Mouse (Mus musculus) NIH3T3 (cell line): ENCODE results near the gene Klf13.

Source experiments
- DNase-seq: peaks from one replicate; pipeline ENCODE4 v3.0.0-alpha.2; 2012; ENCODE audit warnings: low read depth

Gene Klf13

GRCm38 (mm10) chr7:63925413-63926360 lies 13.0 kb downstream of the Klf13 start:
- no peak for DNase-seq

GRCm38 (mm10) chr7:63924747-63925412 lies 13.8 kb downstream of the Klf13 start:
- peak; percentile 83 for DNase-seq

GRCm38 (mm10) chr7:63924151-63924550 lies 14.6 kb downstream of the Klf13 start:
- DNase-seq: no peak

DNA sequence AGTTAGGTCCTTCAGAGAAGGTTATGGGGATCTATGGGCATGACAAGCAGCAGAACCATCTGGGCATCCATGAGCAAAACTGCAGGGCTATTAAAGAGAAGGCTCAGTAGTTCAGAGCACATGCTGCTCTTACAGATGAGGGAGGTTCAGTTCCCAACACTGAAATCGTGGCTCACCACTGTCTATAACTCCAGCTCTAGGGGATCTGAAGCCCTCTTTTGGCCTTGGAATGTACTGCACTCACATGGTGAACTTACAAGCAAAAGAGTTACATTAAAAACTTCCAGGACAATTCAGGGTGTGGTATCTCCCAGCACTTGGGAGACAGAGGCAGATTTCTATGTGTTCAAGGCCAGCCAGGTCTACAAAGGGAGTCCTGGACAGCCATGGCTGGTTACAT lies 15.7 kb downstream of the Klf13 start:
- no peak for DNase-seq

GRCm38 (mm10) chr7:63922571-63922970 lies 16.1 kb downstream of the Klf13 start:
- no peak for DNase-seq

GRCm38 (mm10) chr7:63921909-63922562 lies 16.7 kb downstream of the Klf13 start:
- DNase-seq: no peak

DNA sequence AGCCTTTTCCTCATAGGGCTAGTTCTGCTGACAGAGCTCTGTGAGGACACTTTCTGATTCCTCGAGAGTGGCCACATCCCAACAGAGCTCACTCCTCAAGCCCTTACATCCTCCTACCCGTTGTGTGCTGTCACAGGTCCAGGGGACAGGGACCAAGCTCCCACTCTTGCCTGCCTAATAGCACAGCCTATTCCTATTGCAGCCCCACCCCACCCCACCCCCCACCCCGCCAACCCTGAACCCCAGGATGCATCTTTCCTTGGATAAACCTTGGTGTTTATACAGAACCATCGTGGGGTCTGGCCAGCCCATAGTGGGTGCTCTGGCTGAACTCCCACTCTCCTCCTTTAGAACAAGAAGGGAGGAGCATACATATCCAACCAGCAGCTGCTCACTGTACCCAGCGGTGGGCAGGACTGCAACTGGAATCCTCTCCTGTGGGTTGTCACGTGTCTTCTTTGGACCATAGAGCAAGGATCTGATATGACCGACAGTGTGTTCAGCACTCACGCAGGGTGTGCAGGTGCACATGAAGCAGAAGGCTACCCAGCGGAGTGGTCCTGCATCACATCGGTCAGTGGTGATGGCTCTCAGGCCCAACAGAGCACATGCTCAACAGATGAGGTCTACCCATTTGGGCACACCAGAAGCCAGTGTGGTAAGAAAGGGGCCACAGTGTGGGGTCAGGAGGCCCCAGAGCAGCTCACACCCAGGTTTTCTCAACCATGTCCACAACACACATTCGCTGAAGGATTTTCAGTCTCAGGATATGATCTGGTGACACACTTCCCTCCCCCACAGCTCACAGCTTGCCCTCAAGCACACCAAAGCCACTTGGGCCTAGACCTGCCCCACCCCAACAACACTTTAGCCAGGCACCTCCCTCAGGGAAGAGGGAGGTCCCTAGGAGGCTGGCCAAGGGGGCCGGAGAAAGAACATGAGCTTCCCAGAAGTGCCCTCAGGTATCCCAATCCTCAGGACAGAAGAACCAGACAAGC lies 19.6 kb downstream of the Klf13 start:
- DNase-seq: no peak

GRCm38 (mm10) chr7:63917693-63918092 lies 21.0 kb downstream of the Klf13 start:
- DNase-seq: no peak

DNA sequence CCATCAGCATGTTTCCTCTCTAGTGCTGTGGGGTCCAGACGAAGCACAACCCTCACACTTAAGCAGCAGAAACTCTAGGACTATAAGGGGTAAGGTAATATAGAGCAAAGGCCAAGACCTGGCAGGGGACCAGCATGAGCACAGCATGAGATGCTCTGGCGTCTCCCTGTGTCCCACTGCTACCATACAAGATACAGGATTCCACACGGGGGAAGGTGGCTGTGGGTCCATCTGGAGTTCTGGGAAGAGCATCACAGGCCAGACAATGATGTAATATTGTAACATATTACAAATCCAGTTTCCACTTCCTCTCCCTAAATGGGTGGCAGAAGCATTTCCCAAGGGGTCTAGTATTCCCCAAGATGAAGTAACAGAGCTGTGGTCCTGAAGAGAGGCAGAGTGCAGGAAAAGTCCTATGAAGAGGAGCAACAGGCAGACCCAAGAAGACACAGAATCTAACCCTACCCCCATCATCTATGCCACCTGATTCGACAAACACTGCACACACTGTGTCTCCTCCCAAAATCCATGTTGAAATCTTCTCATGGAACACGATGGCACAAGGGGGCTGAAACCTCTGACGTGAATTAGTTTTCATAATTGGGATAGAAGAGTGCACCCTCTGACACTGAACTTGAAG lies 22.3 kb downstream of the Klf13 start, which contains the start of gene E030018B13Rik:
TSS of gene E030018B13Rik (plus strand) at position 590 of the 640 bp plus-strand sequence.
- no peak for DNase-seq

- DNase-seq: no peak
Measured at GRCm38 (mm10) chr7:63914891-63915290, 23.8 kb downstream of the Klf13 start.

DNA sequence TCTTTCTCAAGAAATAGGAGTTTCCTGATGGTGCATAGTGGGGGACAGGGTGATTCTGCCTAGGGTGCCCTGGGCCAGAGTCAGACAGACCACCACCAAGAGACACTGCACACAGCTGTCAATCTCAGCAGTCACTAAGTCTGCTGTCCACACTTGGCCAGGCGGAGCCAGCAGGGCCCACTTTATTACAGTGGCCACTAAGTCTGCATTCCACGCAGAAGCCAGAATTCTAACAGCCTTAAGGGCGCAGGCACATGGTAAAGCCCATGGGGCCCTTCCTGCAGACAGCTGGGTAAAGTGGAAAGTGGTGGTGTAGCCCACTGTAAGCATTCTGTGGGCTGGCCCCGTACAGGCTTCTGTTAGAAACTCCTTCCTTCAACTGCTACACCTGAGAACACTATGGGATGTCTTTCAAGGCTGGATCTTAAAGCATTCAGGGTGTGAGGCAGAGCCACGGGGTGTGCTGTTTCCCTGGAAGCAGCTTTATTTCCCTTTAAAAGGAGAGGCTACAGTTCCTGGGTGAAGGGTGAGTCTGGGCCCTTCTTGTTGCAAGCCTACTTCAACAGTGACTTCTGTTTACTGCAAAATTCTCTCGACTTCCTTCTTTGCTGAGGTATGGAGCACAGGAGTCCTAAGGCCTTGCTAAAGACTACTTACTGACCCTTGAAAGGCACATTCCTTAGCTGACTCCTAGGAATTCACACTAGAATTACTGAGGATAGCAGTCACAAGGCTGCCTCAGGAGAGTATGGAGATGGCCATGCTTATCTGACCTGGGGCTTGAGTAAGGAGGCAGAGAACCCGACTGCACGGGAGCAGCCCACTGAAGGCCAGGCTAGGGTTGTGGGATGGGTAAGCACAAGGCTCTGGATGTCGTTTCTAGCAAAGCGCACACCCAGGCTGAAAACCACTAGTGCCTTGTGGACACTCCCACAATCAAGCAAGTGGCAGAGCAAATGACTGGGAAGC lies 24.7 kb downstream of the Klf13 start:
- DNase-seq: no peak

DNA sequence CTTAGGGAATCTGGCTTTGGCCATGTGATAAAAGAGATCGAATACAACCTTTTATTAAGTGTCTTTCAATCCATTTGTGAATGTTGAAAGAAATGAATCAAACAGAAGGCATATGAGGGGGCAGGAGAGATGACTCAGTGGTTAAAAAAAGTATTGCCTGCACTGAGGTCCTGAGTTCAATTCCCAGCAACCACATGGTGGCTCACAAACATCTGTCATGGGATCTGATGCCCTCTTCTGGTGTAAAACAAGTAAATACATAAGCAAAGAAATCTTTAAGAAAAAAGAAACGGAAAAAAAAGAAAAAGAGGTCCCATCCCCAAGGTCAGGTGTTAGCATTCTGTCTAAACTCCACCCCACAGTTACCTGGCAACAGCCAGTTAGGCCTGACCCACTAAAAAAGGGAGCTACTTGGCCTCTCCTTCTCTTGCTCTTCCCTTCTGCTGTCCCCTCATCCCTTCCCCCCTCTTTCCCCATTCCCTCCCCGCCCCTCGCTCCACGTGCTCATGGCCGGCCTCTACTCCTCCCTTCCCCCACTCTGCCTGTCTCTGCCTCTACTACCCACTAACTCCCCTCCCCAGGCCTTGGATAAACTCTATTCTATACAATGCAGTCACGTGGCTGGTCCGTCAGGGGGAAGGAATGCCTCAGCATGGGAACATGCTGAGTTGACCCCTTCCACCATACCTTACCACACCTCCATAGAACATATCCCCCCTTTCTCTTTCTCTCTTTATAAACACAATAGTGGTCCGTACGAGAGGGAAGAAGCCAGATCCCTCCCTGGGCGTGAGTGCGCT lies 25.6 kb downstream of the Klf13 start:
- no peak for DNase-seq

GRCm38 (mm10) chr7:63912234-63912810 lies 26.4 kb downstream of the Klf13 start:
- DNase-seq: no peak

- DNase-seq: peak; percentile 60
Measured at GRCm38 (mm10) chr7:63911383-63912233, 27.1 kb downstream of the Klf13 start.

DNA sequence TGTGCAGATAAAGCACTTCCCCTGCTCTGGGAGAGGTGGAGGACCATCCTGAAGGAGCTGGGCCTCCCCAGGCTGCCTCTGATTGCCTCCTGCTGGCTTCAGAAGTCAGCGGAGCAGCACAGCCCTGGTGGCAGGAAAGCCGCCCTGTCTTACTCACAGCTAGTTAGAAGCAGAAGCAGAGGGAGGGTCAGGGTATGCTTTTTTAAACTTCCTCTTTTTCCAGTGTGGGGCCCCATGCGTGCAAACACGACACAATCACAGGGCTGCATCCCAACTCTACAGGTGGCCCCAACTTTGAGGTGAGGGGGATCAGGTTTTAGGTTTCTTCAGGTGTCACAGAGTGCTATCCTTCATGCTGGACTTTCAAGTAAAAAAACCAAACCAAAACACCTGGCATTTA lies 27.8 kb downstream of the Klf13 start:
- no peak for DNase-seq

DNA sequence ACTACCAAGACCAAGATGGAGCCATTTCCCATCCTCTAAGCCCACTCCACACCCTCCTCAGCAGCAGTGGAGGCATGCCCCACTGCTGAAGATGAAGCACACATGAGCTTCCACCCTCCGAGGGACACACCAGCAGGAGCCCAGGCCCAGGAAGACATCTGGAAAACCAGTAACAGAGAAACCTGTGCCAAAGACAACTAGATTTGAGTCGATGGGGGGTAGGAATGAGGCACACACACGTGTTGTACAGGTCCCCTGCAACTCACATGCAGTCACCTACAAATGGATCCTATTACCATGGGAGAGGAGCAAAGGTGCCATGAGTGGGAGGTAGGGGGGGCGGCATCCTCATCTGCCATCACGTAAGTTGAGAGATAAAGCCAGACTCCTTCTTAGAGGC lies 28.5 kb downstream of the Klf13 start:
- DNase-seq: no peak

- DNase-seq: peak; percentile 58
Measured at GRCm38 (mm10) chr7:63908496-63909285, 30.0 kb downstream of the Klf13 start.
